Mouse (Mus musculus) adrenal gland, postnatal 25 days (tissue): ENCODE data around the gene Shisa9. TPM values are rescaled to one million over a fixed set of nuclear protein-coding genes. Genes with fewer than 3 reads are reported as not detected.
A peak's percentile ranks its signal among the peaks of the same experiment; 100 is the strongest.

Experiments used
- DNase-seq: peaks from one replicate; pipeline ENCODE4 v3.0.0; 2021; ENCODE audit warnings: mixed read lengths
- total RNA-seq: library from RNA; stranded (reverse); gene quantifications from 2 replicates; pipeline ENCODE4 v1.2.3, GENCODE M21; 2021

The Shisa9 gene
- total RNA-seq, 1 experiment from 2014 or later, result 4.0 TPM

DNA sequence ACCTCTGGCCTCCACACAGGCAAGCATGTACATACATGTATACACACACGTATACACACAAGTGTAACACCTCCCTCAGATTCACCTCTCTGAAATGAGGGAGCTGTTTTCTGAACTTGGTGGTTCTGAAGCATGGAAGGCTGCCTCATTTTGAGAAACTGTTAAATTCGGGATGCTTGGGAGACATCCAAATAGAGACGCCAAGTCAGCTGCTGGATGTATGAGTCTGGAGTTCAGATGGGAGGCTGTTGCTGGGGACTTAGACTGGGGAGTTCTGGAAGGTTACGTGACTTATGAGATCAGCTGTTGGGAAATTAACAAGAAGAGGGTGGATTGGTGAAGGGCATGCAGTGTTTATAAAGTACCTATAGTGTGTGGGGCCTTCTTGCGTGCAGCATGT is 88.7 kb downstream of the Shisa9 start:
- DNase-seq, result no peak

DNA sequence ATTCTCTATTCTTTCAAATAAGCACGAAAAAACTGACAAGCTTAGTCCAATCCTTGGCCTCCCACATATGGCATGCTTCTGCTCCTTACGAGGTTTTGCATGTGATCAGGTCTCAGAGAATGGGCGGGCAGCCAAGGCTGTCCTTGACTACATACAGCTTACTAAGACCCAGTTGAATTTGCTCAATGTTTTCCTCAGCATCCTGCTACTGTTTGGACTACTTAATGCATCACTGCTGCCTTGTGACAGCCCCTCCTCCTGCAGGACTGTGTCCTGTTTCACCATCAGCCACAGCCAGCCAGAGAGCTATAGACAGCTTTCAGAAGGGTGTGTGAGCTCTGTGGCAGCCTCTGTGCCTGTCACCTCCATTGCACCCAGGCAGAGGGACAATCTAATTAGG is 92.4 kb downstream of the Shisa9 start:
- DNase-seq, result peak; percentile 68

GRCm38 (mm10) chr16:12076700-12077099 is 92.8 kb downstream of the Shisa9 start:
- no peak for DNase-seq

DNA sequence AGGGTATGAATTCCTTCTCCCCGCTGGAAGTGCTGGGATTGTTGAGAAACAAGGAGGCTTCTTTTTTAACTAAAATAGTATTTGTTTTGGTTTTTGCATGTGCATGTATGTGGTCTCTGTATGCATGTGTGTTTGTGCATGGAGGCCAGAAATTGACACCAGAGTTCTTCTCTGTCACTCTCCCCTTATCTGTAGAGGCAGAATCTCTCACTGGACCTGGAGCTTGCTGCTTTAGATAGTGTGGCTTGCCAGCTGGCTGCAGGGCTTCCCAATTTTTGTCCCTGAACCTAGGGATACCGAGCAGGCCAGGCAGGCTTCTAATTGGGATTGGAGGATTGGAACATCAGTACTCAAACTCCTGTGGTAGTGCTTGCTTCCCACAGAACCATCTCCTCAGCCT is 99.2 kb downstream of the Shisa9 start:
- no peak for DNase-seq

DNA sequence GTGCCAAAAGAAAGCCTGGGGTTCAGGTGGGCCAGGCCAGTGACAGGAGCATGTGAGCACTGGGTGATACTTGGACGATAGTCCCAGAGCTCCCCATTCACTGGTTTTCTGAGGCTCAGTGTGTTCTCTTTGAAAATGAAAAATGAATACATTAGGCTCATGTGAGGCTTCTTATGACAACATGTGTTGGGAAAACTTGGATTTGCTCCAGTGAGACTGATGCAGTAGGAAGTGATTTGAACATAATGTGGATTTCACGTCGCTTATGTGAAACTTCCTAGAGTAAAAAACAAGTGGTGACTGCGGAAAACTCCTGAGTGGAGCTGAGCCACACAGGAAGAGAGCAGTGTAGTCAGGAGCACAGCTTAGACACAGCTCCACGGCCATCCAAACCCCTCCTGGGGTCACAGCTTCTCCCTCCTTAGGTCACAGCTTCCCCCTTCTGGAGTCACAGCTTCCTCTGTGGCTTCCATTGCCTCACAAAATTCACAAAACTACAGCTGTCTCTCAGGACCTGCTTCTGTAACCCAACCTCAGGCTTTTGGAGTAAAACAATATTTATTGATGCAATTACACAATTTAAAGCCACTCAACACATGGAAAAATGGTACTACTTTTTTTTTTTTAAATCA is 106.8 kb downstream of the Shisa9 start:
- DNase-seq, result no peak

- DNase-seq, result no peak
These were observed 109.3 kb downstream of the Shisa9 start for GRCm38 (mm10) chr16:12093253-12093652.

DNA sequence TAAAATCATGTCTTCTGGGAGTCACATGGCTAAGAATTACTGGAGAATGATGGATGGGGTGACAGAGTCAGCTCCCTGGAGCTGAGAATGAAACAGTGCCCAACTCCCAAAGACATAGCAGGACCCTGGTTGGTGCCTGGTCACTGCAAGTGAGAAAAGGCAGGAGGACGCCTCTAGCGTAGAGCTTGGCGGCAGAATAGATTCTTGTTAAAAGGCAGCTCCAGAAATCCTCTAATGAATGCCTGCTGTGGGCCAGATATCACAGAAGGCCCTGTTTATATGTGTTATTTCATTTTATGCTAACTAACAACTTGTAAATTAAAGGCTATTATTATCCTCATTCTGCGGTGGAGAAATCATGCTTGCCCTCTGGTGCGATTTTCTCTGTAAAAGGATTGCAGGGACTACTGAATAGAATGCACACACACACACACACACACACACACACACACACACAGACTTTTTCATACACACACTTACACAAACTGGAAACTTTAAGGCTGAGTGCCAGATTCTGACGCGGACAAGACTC is 110.9 kb downstream of the Shisa9 start:
- no peak for DNase-seq

GRCm38 (mm10) chr16:12095365-12095764 is 111.5 kb downstream of the Shisa9 start:
- no peak for DNase-seq

- no peak for DNase-seq
These were observed 124.5 kb downstream of the Shisa9 start for GRCm38 (mm10) chr16:12108436-12108835.

GRCm38 (mm10) chr16:12110851-12111437 is 127.0 kb downstream of the Shisa9 start:
- no peak for DNase-seq

DNA sequence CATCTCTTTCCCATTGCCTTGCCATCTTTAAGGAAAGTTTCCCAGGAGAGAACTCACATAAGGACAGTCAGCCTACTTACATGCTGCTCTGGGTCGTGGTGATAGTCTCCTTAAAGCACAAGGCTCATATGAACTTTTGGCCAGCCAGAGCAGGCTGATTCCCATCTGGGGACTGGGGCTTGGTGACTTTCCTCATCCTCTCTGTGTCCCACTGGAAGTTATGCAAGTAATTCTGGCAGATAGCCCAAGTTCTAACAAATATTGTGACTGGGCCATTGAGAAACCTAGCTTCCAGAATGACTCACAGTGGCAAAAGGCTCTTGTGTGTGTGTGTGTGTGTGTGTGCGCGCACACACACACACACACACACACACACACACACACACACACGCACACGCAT is 130.5 kb downstream of the Shisa9 start:
- DNase-seq, result no peak

GRCm38 (mm10) chr16:12115040-12115856 is 131.3 kb downstream of the Shisa9 start:
- no peak for DNase-seq

DNA sequence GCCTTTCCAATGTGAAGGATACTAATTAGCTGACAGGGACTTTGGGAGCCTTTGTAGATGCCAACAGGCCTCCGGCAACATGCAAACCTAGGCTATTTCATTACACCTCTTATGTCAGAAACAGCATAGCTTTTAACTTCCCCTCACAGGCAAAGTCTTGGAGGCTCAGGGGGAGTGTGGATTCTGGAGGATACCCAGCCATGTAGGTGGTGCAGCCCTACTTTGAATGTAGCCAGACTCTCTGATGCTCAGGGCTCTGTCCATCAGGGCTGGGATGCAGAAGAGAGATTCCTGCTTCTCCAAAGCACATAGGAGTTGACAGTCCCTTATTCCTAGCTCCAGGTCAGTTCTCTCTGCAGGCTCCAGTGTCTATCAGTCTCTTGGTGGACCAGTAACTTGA is 133.0 kb downstream of the Shisa9 start:
- no peak for DNase-seq

DNA sequence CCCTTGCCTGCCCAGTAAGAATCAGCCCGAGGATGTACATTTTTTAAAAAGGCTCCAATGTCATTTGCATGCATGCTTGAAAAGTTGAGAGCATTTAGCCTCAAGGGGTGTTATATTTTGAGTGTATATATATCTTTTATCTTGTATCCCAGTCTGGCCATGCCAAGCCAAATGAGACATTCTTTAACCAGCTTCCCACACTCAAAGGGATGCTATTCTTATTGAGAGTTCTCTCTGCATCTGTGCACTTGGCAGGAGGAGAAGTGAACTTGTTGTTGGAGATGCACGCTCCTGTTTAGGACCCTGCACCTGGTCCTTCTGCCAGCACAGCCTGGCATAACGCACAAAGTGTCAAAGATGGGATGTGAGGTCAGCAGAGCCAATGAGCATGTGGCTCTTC is 135.6 kb downstream of the Shisa9 start:
- DNase-seq, result no peak

GRCm38 (mm10) chr16:12129782-12130181 is 145.9 kb downstream of the Shisa9 start:
- DNase-seq, result no peak

DNA sequence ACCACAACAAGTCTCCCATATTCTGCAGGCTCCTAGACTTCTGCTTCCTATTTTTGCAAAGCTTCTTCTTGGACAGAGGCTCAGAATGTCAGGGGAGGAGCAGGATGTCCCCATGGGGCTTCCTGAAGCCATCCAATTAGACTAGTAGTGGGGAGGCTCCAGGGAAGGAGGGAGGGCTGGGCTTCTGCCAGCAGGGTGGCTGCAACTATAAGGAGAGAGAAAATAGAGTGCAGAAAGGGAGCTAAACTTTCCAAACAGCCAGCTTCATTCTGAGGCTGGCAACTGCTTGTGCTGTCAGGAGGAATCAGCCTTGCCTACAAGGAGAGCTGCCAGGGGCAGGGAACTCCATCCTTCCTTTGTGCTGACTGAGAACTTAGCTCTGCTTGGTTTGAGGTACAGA is 162.8 kb downstream of the Shisa9 start:
- peak; percentile 9 for DNase-seq

DNA sequence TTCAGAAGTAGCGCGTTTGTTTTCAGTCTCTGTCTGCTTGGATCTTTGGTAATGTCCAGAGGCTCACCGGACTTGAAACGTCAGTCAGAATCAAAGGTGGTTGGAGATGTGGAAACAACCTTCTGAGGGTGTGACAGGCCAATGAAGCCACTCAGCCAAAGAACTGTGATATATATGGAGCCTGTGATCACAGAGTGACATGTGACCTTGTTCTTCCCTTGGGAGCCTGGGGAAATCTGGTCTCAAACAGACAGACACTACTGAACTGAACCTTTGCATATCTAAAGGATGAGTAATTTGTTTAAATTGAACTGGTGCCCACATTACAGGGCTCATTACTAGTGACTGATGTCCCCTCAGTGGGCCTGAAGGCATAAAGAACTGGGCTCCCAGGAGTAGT is 168.1 kb downstream of the Shisa9 start:
- no peak for DNase-seq

DNA sequence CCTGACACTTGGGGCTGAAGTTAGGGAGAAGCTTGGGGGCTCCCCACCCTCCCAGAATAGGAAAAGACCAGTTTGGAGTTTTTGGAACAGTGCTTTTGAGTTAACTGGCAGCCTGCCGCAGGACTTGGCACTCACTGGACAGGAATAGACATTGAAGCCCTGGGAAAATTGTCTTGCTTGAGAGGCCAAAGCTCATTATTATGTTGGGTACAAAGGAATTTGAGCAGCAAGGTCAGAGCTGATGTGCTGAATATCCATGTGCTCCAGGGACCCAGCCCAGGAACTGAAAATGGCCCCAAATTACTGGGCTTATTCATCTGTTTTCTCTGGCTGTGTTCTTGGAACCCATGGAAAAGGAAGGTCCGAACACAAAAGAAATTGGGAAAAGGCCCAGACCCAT is 170.6 kb downstream of the Shisa9 start:
- DNase-seq, result no peak

- DNase-seq, result no peak
These were observed 189.6 kb downstream of the Shisa9 start for GRCm38 (mm10) chr16:12173482-12174041.

DNA sequence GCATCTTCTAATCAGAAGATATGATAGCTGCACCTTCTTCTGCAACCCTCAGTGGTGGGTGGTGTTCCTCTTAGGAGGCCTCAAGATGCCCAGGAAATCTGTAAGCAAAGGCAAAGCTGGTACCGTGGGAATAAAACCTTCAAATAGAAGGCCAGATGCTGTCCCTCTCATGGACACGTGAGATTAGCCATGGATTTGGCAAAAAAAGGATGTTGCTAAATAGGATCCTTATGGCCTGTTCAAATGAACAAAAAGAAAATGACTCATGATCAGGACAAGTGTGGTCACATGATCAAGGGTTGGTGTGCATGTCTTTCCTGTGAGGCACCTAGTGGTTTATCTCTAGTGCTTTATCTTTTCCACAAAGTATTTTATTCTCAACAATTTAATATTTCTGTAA is 194.1 kb downstream of the Shisa9 start:
- DNase-seq, result no peak

- no peak for DNase-seq
These were observed 205.8 kb downstream of the Shisa9 start for GRCm38 (mm10) chr16:12189739-12190138.

- no peak for DNase-seq
These were observed 212.9 kb downstream of the Shisa9 start for GRCm38 (mm10) chr16:12196841-12197240.

GRCm38 (mm10) chr16:12197611-12198010 is 213.7 kb downstream of the Shisa9 start:
- DNase-seq, result peak; percentile 3
